Mouse (Mus musculus): ENCODE measurements at regions not wholly inside any gene's neighbourhood (a gene's known extent, or its start where the extent isn't known, plus 50 kb on each side); places are given as distances from the start of the nearest gene placed in this dataset.

DNA sequence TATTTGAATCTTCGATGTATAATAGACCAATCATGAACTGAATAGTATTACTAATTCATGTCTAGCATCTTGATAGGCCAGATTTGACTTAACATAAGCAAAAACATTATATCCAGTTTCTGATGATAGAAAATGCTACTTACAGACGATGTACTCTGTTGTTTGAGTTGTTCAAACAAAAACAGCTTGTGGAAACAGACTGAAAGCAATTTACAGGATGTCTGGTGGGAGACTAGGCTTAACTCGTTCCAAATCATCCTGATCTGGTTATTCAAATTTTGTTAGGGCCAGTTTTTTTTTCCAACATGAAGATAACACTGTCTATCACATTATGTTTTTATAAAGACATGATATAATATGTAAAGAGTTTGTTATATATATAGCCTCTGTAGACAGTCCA lies 369.4 kb upstream of the Igbp1b start:
- no peak for DNase-seq (ENCODE audit: low spot score)

DNA sequence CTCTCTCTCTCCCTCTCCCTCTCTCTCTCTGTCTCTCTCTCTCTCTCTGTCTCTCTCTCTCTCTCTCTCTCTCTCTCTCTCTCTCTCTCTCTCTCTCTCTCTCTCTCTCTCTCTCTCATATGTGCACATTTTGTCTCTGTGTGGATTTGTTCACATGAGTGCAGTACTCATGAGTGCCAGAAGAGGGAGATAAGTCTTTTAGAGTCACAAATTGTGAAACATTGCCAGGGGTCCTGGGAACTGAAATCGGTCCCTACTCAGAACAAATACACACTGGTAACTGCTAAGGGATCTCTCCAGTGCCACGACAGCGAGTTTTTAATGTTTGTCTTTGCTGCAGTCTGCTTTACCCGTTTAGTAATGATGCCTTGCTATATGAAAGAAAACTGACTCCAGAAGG lies 356.2 kb upstream of the Igbp1b start:
- no peak for DNase-seq (ENCODE audit: low spot score)

DNA sequence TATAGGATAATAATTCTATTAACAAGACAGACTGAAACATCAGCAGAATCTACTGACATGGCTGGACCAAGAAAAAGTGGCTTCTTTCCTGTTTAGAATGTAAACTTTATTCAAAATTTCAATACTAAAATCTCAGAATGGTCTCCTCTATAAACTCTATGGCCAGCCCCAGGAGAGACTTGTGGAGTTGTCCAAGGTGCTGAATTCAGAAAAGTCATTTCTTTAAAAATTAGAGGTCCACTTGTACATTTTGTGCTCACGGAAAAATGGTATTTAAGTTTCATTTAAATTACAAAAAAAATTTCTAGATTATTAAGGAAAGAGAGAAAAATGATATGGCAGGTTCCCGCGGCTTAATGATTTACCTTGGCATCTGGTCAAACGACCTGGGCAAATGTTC lies 352.2 kb upstream of the Igbp1b start:
- DNase-seq (ENCODE audit: low spot score), result no peak

Data from c-Kit-positive CD71-positive TER-119-positive erythroid progenitor cells, embryonic 14.5 days (primary cell).